Mouse (Mus musculus): ENCODE data around the gene Phf5a. TPM values are rescaled to one million over a fixed set of nuclear protein-coding genes. Genes with fewer than 3 reads are reported as not detected.

The Phf5a gene
- polyA plus RNA-seq, 2 experiments, result 72.6 to 120 TPM

DNA sequence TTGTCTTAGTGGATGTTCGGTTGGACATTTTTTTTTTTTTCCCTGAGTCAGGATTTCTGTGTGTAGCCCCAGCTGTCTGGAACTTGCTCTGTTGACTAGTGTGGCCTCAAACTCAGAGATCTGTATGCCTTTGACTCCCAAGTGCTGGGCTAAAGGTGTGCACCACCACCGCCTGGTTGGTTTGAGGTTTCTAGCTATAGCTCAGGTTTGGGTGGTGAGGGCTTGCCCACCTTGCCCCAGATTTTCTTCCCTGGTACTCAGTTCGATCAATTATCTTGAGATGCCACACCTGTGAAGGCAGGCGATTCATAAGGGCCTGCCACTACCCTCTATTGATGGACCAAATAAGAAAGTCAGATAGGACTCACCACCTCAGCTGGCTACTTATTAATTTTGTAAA is 24.6 kb downstream of the Phf5a start:
- no peak overlapping the region for H3K4me2 ChIP-seq (ENCODE audit: low read depth)
- DNase-seq (ENCODE audit: low read depth in 3 of 3, low spot score in 3 of 3) (no peak), ATAC-seq (ENCODE audit: insufficient read depth) (no peak)
- H3K36me3 ChIP-seq (replicated peaks; ENCODE audit: control insufficient read depth, insufficient read depth, low read depth), result peaks cover 26% of the 10 kb centered on the region
- no peak overlapping the region for H3K4me3 ChIP-seq (ENCODE audit: insufficient read depth in 1 of 2, low read depth in 2 of 2, low read length in 2 of 2)
- H3K4me1 ChIP-seq (replicated peaks; ENCODE audit: control insufficient read depth in 2 of 2, insufficient read depth in 2 of 2, low read length in 1 of 2), result no peaks in the 10 kb centered on the region
- TF ChIP-seq CTCF (IDR thresholded peaks at IDR 0.05; ENCODE audit: low read depth) (no peak), EP300 (IDR thresholded peaks at IDR 0.05; ENCODE audit: low read depth) (no peak)
- H3K27me3 ChIP-seq (ENCODE audit: control insufficient read depth, insufficient read depth, low read length), result no peaks in the 10 kb centered on the region
- no peak overlapping the region for H3K9ac ChIP-seq (replicated peaks)
- no peak overlapping the region for H3K27ac ChIP-seq
- H3K9me3 ChIP-seq (ENCODE audit: control insufficient read depth, low read length), result no peaks in the 10 kb centered on the region
- 75% methylated on average over 4 of the region's 4 CpGs for WGBS (ENCODE audit: insufficient replicate concordance)

DNA sequence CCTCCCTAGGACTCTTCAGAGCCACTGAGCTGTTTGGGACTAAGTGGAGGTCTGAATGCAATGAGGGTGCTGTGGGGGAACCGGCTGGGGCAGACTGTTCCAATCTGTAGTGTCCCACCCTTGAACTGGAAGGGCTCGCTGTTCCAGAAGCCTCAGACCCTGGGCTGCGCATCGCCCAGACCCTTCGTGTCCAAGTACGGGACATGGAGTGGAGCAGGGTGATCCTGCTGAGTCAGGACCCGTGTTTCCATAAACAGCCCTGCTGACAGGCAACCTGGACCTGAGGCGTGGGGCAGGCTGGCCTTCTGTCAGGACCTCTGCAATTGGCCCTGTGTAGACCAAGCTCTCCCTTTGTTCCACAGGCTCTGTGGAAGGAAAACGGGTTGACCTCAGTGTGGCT is 25.0 kb downstream of the Phf5a start:
- Histone ChIP-seq H3K9ac (replicated peaks) (no peak overlapping the region), H3K4me3 (ENCODE audit: insufficient read depth in 1 of 2, low read depth in 2 of 2, low read length in 2 of 2) (no peak overlapping the region), H3K9me3 (ENCODE audit: control insufficient read depth, low read length) (no peaks in the 10 kb centered on the region), H3K4me2 (ENCODE audit: low read depth) (no peak overlapping the region), H3K27ac (no peak overlapping the region), H3K27me3 (ENCODE audit: control insufficient read depth, insufficient read depth, low read length) (no peaks in the 10 kb centered on the region), H3K4me1 (replicated peaks; ENCODE audit: control insufficient read depth in 2 of 2, insufficient read depth in 2 of 2, low read length in 1 of 2) (no peaks in the 10 kb centered on the region), H3K36me3 (replicated peaks; ENCODE audit: control insufficient read depth, insufficient read depth, low read depth) (peaks cover 26% of the 10 kb centered on the region)
- ATAC-seq (ENCODE audit: insufficient read depth) (no peak), DNase-seq (ENCODE audit: low read depth in 3 of 3, low spot score in 3 of 3) (no peak)
- 79% methylated on average over 9 of the region's 9 CpGs for WGBS (ENCODE audit: insufficient replicate concordance)
- no peak for TF ChIP-seq CTCF (IDR thresholded peaks at IDR 0.05; ENCODE audit: low read depth)
- no peak for TF ChIP-seq EP300 (IDR thresholded peaks at IDR 0.05; ENCODE audit: low read depth)

DNA sequence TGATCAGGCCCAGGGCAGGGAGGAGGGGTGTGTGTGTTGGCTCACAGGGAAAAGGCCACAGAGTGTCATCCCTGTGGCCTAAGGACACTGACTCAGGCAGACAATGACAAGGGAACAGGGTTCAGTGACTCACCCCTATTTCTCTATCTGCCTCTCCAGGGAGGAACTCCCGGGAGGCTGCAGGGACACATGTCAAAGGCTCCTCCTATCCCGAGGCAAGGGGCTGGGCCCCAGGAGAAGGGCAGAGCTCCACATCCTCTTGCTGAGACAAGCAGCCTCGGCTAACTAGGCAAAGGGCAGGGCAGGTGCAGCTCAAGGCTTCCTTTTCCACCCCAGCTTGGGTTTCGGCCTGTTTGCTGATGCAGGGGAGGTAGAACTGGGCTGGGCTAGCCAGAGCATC is 26.0 kb downstream of the Phf5a start:
- peak; percentile 36; the same call in 1 of the 2 replicates for ATAC-seq (ENCODE audit: insufficient read depth)
- peaks cover 18% of the 10 kb centered on the region for H3K36me3 ChIP-seq (replicated peaks; ENCODE audit: control insufficient read depth, insufficient read depth, low read depth)
- H3K4me2 ChIP-seq (ENCODE audit: low read depth), result no peak overlapping the region
- DNase-seq (ENCODE audit: low read depth in 3 of 3, low spot score in 3 of 3), result no peak
- H3K9me3 ChIP-seq (ENCODE audit: control insufficient read depth, low read length), result no peaks in the 10 kb centered on the region
- H3K27me3 ChIP-seq (ENCODE audit: control insufficient read depth, insufficient read depth, low read length), result no peaks in the 10 kb centered on the region
- H3K4me3 ChIP-seq (ENCODE audit: insufficient read depth in 1 of 2, low read depth in 2 of 2, low read length in 2 of 2), result no peak overlapping the region
- no peak overlapping the region for H3K9ac ChIP-seq (replicated peaks)
- H3K4me1 ChIP-seq (replicated peaks; ENCODE audit: control insufficient read depth in 2 of 2, insufficient read depth in 2 of 2, low read length in 1 of 2), result no peaks in the 10 kb centered on the region
- no peak overlapping the region for H3K27ac ChIP-seq
- 43% methylated on average over 4 of the region's 4 CpGs for WGBS (ENCODE audit: insufficient replicate concordance)
- no peak for TF ChIP-seq CTCF (IDR thresholded peaks at IDR 0.05; ENCODE audit: low read depth)
- TF ChIP-seq EP300 (IDR thresholded peaks at IDR 0.05; ENCODE audit: low read depth), result no peak

DNA sequence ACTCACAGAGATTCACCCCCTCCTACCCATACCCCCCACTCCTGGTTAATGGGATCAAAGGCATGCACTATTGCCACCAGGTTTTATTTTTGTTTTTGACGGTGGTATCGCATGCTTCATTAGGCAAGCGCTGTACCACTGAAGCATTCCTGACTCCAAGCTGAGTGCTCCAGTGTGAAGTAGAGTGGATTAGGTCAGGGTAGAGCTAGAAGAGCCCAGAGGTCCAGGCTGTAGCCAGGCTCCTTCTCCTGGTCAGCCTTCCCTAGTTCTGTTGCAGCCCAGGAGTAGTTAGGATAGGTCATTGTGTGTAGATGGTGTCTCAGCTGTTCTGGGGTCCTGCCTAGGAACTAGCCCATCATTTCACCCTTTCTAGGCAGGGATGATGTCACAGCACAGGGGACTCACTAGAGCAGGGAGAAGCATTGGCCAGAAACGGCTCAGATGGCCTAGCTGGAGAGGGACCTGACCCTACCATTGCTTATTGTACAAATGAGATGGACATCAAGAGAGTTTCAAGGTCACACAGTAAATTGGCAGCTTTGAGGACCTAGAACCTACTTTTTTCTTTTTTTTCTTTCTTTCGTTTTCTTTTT is 26.6 kb downstream of the Phf5a start:
- Histone ChIP-seq H3K4me3 (ENCODE audit: insufficient read depth in 1 of 2, low read depth in 2 of 2, low read length in 2 of 2) (no peak overlapping the region), H3K4me1 (replicated peaks; ENCODE audit: control insufficient read depth in 2 of 2, insufficient read depth in 2 of 2, low read length in 1 of 2) (no peaks in the 10 kb centered on the region), H3K27ac (no peak overlapping the region), H3K9me3 (ENCODE audit: control insufficient read depth, low read length) (no peaks in the 10 kb centered on the region), H3K4me2 (ENCODE audit: low read depth) (no peak overlapping the region), H3K36me3 (replicated peaks; ENCODE audit: control insufficient read depth, insufficient read depth, low read depth) (peaks cover 12% of the 10 kb centered on the region), H3K9ac (replicated peaks) (no peak overlapping the region), H3K27me3 (ENCODE audit: control insufficient read depth, insufficient read depth, low read length) (no peaks in the 10 kb centered on the region)
- no peak for TF ChIP-seq EP300 (IDR thresholded peaks at IDR 0.05; ENCODE audit: low read depth)
- TF ChIP-seq CTCF (IDR thresholded peaks at IDR 0.05; ENCODE audit: low read depth), result no peak
- no peak for ATAC-seq (ENCODE audit: insufficient read depth)
- DNase-seq (ENCODE audit: low read depth in 3 of 3, low spot score in 3 of 3), result no peak
- WGBS (ENCODE audit: insufficient replicate concordance), result 79% methylated on average over 5 of the region's 5 CpGs

DNA sequence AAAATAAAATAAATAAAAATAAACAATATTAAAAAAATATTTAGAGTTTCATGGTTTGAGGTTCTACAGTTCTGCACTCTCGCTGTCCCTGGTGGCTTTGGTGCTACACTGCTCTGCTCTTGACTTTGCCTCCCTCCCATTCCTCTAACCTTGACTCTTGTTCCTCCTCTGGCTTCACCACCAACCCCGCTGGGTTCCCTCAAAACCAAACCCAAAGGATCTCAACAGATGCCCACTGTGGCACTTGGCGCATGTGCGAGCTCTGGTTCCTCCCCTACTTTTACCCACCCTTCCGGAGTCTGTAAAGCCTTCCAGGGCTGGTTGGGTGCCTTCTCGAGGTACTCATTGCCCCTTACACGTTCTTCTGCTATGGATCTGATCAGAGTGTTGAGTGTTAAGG is 29.4 kb downstream of the Phf5a start:
- no peak overlapping the region for H3K4me3 ChIP-seq (ENCODE audit: insufficient read depth in 1 of 2, low read depth in 2 of 2, low read length in 2 of 2)
- no peak overlapping the region for H3K9ac ChIP-seq (replicated peaks)
- ATAC-seq (ENCODE audit: insufficient read depth) (no peak), DNase-seq (ENCODE audit: low read depth in 3 of 3, low spot score in 3 of 3) (no peak)
- H3K27me3 ChIP-seq (ENCODE audit: control insufficient read depth, insufficient read depth, low read length), result no peaks in the 10 kb centered on the region
- 66% methylated on average over 7 of the region's 7 CpGs for WGBS (ENCODE audit: insufficient replicate concordance)
- no peaks in the 10 kb centered on the region for H3K36me3 ChIP-seq (replicated peaks; ENCODE audit: control insufficient read depth, insufficient read depth, low read depth)
- no peak overlapping the region for H3K27ac ChIP-seq
- H3K4me2 ChIP-seq (ENCODE audit: low read depth), result no peak overlapping the region
- peaks cover 0 to 2% of the 10 kb centered on the region in 2 experiments; a peak in 1 of 4 replicates for H3K4me1 ChIP-seq (replicated peaks; ENCODE audit: control insufficient read depth in 2 of 2, insufficient read depth in 2 of 2, low read length in 1 of 2)
- H3K9me3 ChIP-seq (ENCODE audit: control insufficient read depth, low read length), result no peaks in the 10 kb centered on the region
- TF ChIP-seq EP300 (IDR thresholded peaks at IDR 0.05; ENCODE audit: low read depth) (no peak), CTCF (IDR thresholded peaks at IDR 0.05; ENCODE audit: low read depth) (no peak)
